Mouse (Mus musculus) adrenal gland, postnatal 4 days (tissue): ENCODE results near the gene Gm5916. TPM values are rescaled to one million over a fixed set of nuclear protein-coding genes. Genes with fewer than 3 reads are reported as not detected.

Source experiments
- DNase-seq, 2 experiments: peaks; one replicate each; pipeline ENCODE4 v3.0.0; 2021 to 2022; ENCODE audit warnings: low spot score in 2 of 2, mixed read lengths in 2 of 2
- long read RNA-seq, 2 experiments: library from polyadenylated mRNA; stranded (forward); transcript quantifications; one replicate each; pipeline ENCODE4 v2.0.0; 2021
- total RNA-seq, 2 experiments: library from RNA; stranded (reverse); gene quantifications; 2 replicates each; pipeline ENCODE4 v1.2.3; 2021

The Gm5916 gene
- not detected for total RNA-seq
- long read RNA-seq, experiment 1 = 0 reads
- long read RNA-seq, experiment 2 = 0 reads

DNA sequence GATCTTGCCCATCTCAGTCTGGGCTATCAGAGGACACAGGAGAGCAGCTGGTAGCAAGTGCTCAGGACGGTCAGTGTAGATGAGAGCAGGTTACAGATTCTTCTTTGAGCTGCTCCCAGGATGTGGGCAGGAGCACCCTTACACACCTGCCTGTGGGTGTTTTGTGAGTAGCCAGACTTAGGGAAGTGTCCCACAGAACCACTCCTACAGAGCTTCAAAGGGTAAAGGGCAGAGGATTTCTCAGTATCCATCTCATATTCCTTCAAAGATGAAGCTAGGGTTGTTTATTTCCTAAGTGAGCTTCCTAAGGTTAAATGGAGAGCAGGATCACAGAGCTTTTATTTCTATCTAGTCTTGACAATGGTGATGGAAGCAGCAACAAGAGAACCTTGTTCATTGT lies at the start of gene Gm5916:
Gene Gm5916 (minus strand): TSS at position 101 of the 400 bp plus-strand sequence.
- DNase-seq = no peak

Other genes with a start within 250 kb of the Gm5916 start
- gene 9230113P08Rik, start 220.4 kb downstream of the Gm5916 start, total RNA-seq = not detected